Mouse (Mus musculus): ENCODE measurements around the gene Abcc1. TPM values are rescaled to one million over a fixed set of nuclear protein-coding genes. Genes with fewer than 3 reads are reported as not detected.

The Abcc1 gene
- total RNA-seq, 4 experiments from 2014 or later: 20.7 to 36.7 (median 28.5) TPM

Other genes starting within 250 kb of the Abcc1 start
- gene Nde1, start 198.3 kb upstream of the Abcc1 start, total RNA-seq (2022): 10 to 100 TPM; 39.9 to 69.3 (median 52.3) TPM
- gene Marf1, start 198.2 kb upstream of the Abcc1 start, total RNA-seq (2022): 100 to 1,000 TPM; 109 to 161 (median 148) TPM
- 1 to 10 TPM; 4.4 to 5.6 (median 5.1) TPM for gene Myh11, start 70.2 kb upstream of the Abcc1 start, total RNA-seq (2022)
- 10 to 100 TPM; 58.9 to 66.4 (median 62.7) TPM for gene Fopnl, start 44.2 kb upstream of the Abcc1 start, total RNA-seq (2022)
- gene A630010A05Rik, start 200.8 kb downstream of the Abcc1 start, total RNA-seq (2022): not detected

Measured in adrenal gland, adult 8-10 months (tissue).